8 mouse cellular contexts compared by ENCODE assay signal in genomic region chr15:77797609-77798411, GRCm38 (mm10). TPM values are rescaled to one million over a fixed set of nuclear protein-coding genes. Genes with fewer than 3 reads are reported as not detected.
DNase-seq lines count a peak whose midpoint lies in the region; ATAC-seq and TF ChIP-seq lines count a peak whose summit lies in the region.

No protein-coding gene starts in this region.

- H3K4me2 ChIP-seq in embryonic facial prominence, embryonic 11.5 days (ENCODE audit: low read depth, low read length): no peak overlapping the region
- no peak overlapping the region for H3K4me2 ChIP-seq in limb, embryonic 14.5 days (replicated peaks; ENCODE audit: low read depth, low read length, severe bottlenecking)
- H3K4me2 ChIP-seq in stomach, embryonic 15.5 days: no peak overlapping the region; the same call in 1 of the 2 replicates

- DNase-seq in thymus, adult 2 months: no peak
- no peak for DNase-seq in thymus, postnatal 10 days (ENCODE audit: low spot score in 2 of 2)
- no peak for DNase-seq in embryonic facial prominence, embryonic 11.5 days (ENCODE audit: low spot score)
- no peak for DNase-seq in hindbrain, embryonic 10.5 days (ENCODE audit: low spot score)
- DNase-seq in limb, embryonic 14.5 days (ENCODE audit: low spot score): no peak
- DNase-seq in layer of hippocampus, adult 8-10 months (ENCODE audit: low spot score in 2 of 2): no peak
- DNase-seq in testis, postnatal 10 days (ENCODE audit: low spot score): no peak

- peaks cover 26% of the 10 kb centered on the region for H3K36me3 ChIP-seq in thymus, adult 2 months (ENCODE audit: control insufficient read depth, insufficient read depth, low read length)
- no peaks in the 10 kb centered on the region for H3K36me3 ChIP-seq in embryonic facial prominence, embryonic 11.5 days (replicated peaks; ENCODE audit: control insufficient read depth, insufficient read depth, low read depth, low read length)
- H3K36me3 ChIP-seq in hindbrain, embryonic 10.5 days: peaks cover 76% of the 10 kb centered on the region
- H3K36me3 ChIP-seq in limb, embryonic 14.5 days (ENCODE audit: control insufficient read depth, insufficient read depth, low read length): peaks cover 53% of the 10 kb centered on the region
- H3K36me3 ChIP-seq in stomach, embryonic 15.5 days: peaks cover 42% of the 10 kb centered on the region

- H3K27me3 ChIP-seq in thymus, adult 2 months (ENCODE audit: control insufficient read depth, insufficient read depth, low read length): no peaks in the 10 kb centered on the region
- no peaks in the 10 kb centered on the region for H3K27me3 ChIP-seq in embryonic facial prominence, embryonic 11.5 days (ENCODE audit: control insufficient read depth, insufficient read depth, low read length)
- no peaks in the 10 kb centered on the region for H3K27me3 ChIP-seq in hindbrain, embryonic 10.5 days (ENCODE audit: insufficient read depth, poor library complexity, severe bottlenecking)
- H3K27me3 ChIP-seq in limb, embryonic 14.5 days (ENCODE audit: control insufficient read depth, insufficient read depth, low read length): no peaks in the 10 kb centered on the region
- no peaks in the 10 kb centered on the region for H3K27me3 ChIP-seq in stomach, embryonic 15.5 days (replicated peaks)

- H3K4me1 ChIP-seq in thymus, adult 2 months (replicated peaks; ENCODE audit: control insufficient read depth, insufficient read depth, low read length): peaks cover 71% of the 10 kb centered on the region
- peaks cover 12% of the 10 kb centered on the region for H3K4me1 ChIP-seq in embryonic facial prominence, embryonic 11.5 days (ENCODE audit: control insufficient read depth, insufficient read depth, low read length)
- peaks cover 44% of the 10 kb centered on the region for H3K4me1 ChIP-seq in hindbrain, embryonic 10.5 days (replicated peaks)
- H3K4me1 ChIP-seq in limb, embryonic 14.5 days (ENCODE audit: control insufficient read depth, insufficient read depth, low read length): peaks cover 39% of the 10 kb centered on the region
- peaks cover 48% of the 10 kb centered on the region for H3K4me1 ChIP-seq in stomach, embryonic 15.5 days

- no peak overlapping the region; the same call in 1 of the 2 replicates for H3K9ac ChIP-seq in embryonic facial prominence, embryonic 11.5 days (replicated peaks; ENCODE audit: low read length)
- peak overlapping the region; percentile 25; the same call in 1 of the 2 replicates for H3K9ac ChIP-seq in limb, embryonic 14.5 days (ENCODE audit: low read depth, low read length, severe bottlenecking)
- no peak overlapping the region for H3K9ac ChIP-seq in stomach, embryonic 15.5 days

- H3K4me3 ChIP-seq in thymus, adult 2 months (ENCODE audit: control insufficient read depth, insufficient read depth, low read length): no peak overlapping the region
- H3K4me3 ChIP-seq in embryonic facial prominence, embryonic 11.5 days (ENCODE audit: low read depth, low read length): no peak overlapping the region
- H3K4me3 ChIP-seq in hindbrain, embryonic 10.5 days: no peak overlapping the region
- no peak overlapping the region for H3K4me3 ChIP-seq in limb, embryonic 14.5 days (replicated peaks; ENCODE audit: low read length)
- H3K4me3 ChIP-seq in stomach, embryonic 15.5 days (replicated peaks): no peak overlapping the region

- ATAC-seq in embryonic facial prominence, embryonic 11.5 days (replicated peaks; ENCODE audit: insufficient number of reproducible peaks, low FRiP score, low TSS enrichment, low read depth): no peak
- ATAC-seq in limb, embryonic 14.5 days (ENCODE audit: low FRiP score, low read depth): no peak
- no peak for ATAC-seq in stomach, embryonic 15.5 days (ENCODE audit: insufficient read depth, low FRiP score, low read depth)

- TF ChIP-seq POLR2A in thymus, adult 2 months (IDR thresholded peaks at IDR 0.05; ENCODE audit: control insufficient read depth, extremely low read depth, insufficient read depth, low read length, poor library complexity): no peak
- TF ChIP-seq POLR2A in limb, embryonic 14.5 days (IDR thresholded peaks at IDR 0.05; ENCODE audit: borderline replicate concordance, extremely low read depth, insufficient read depth, insufficient read length): no peak

- WGBS in thymus, adult 2 months: 76% methylated on average over 14 of the region's 14 CpGs
- whole genome bisulfite sequencing in embryonic facial prominence, embryonic 11.5 days: 82% methylated on average over 14 of the region's 14 CpGs
- WGBS in hindbrain, embryonic 10.5 days: 86% methylated on average over 14 of the region's 14 CpGs
- 73% methylated on average over 14 of the region's 14 CpGs for WGBS in limb, embryonic 14.5 days
- WGBS in stomach, embryonic 15.5 days: 66% methylated on average over 14 of the region's 14 CpGs

- H3K27ac ChIP-seq in thymus, adult 2 months (ENCODE audit: control insufficient read depth, insufficient read depth, low read length): peak overlapping the region; percentile 97
- peak overlapping the region; percentile 91 for H3K27ac ChIP-seq in embryonic facial prominence, embryonic 11.5 days (replicated peaks; ENCODE audit: low read depth, low read length)
- peak overlapping the region; percentile 88 for H3K27ac ChIP-seq in hindbrain, embryonic 10.5 days
- peak overlapping the region; percentile 79 for H3K27ac ChIP-seq in limb, embryonic 14.5 days (replicated peaks; ENCODE audit: low read depth, low read length)
- H3K27ac ChIP-seq in stomach, embryonic 15.5 days: peak overlapping the region; percentile 94

- H3K9me3 ChIP-seq in embryonic facial prominence, embryonic 11.5 days (replicated peaks; ENCODE audit: control insufficient read depth, low read length): no peaks in the 10 kb centered on the region
- H3K9me3 ChIP-seq in hindbrain, embryonic 10.5 days: no peaks in the 10 kb centered on the region
- no peaks in the 10 kb centered on the region for H3K9me3 ChIP-seq in limb, embryonic 14.5 days (ENCODE audit: control insufficient read depth, low read length)
- no peaks in the 10 kb centered on the region for H3K9me3 ChIP-seq in stomach, embryonic 15.5 days

- no peak for TF ChIP-seq CTCF in thymus, adult 2 months (IDR thresholded peaks at IDR 0.05; ENCODE audit: borderline replicate concordance, control insufficient read depth, extremely low read depth, insufficient read depth, low read length, poor library complexity)

RNA-seq across cellular contexts. Expression of gene Apol8, which starts 41.0 kb away (rescaled TPM):
- polyA plus RNA-seq in thymus, adult 2 months (2012; rRNA removed): 0.08 and 0.11 TPM in 2 replicates
- polyA plus RNA-seq in embryonic facial prominence, embryonic 11.5 days (2014; fragmentation: Nextera tagmentation; extraction: Ambion mirVana): 0.29 TPM in 1 of 2 replicates, not detected in the other
- 0.14 and 0.20 TPM in 2 replicates for polyA plus RNA-seq in hindbrain, embryonic 10.5 days (2016; fragmentation: Nextera tagmentation; extraction: Ambion mirVana)
- 0.14 and 0.19 TPM in 2 replicates for polyA plus RNA-seq in limb, embryonic 14.5 days (2012; rRNA removed)
- polyA plus RNA-seq in limb, embryonic 14.5 days (2014; fragmentation: Nextera tagmentation; extraction: Ambion mirVana): not detected in 2 replicates
- polyA plus RNA-seq in stomach, embryonic 15.5 days (2015; fragmentation: Nextera tagmentation; extraction: Ambion mirVana): 0.75 and 1.7 TPM in 2 replicates
- 10 to 100 TPM in 2 of 4 experiments, 1 to 10 TPM in 2; 6.3 to 14.1 (median 9.1) TPM for total RNA-seq in layer of hippocampus, adult 8-10 months (2022)

RNA-seq across cellular contexts. Expression of gene Myh9, which starts 44.2 kb away (rescaled TPM):
- 167 and 193 TPM in 2 replicates for polyA plus RNA-seq in thymus, adult 2 months (2012; rRNA removed)
- polyA plus RNA-seq in embryonic facial prominence, embryonic 11.5 days (2014; fragmentation: Nextera tagmentation; extraction: Ambion mirVana): 23.4 and 25.1 TPM in 2 replicates
- polyA plus RNA-seq in hindbrain, embryonic 10.5 days (2016; fragmentation: Nextera tagmentation; extraction: Ambion mirVana): 32.7 and 38.4 TPM in 2 replicates
- polyA plus RNA-seq in limb, embryonic 14.5 days (2012; rRNA removed): 38.7 and 46.7 TPM in 2 replicates
- polyA plus RNA-seq in limb, embryonic 14.5 days (2014; fragmentation: Nextera tagmentation; extraction: Ambion mirVana): 53.2 and 54.6 TPM in 2 replicates
- 57.0 TPM in 2 replicates for polyA plus RNA-seq in stomach, embryonic 15.5 days (2015; fragmentation: Nextera tagmentation; extraction: Ambion mirVana)
- 100 to 1,000 TPM in 3 of 4 experiments, 10 to 100 TPM in 1; 89.0 to 116 (median 104) TPM for total RNA-seq in layer of hippocampus, adult 8-10 months (2022)
